Mouse (Mus musculus) embryonic facial prominence, embryonic 10.5 days (tissue): ENCODE measurements at regions not wholly inside any gene's neighbourhood (a gene's known extent, or its start where the extent isn't known, plus 50 kb on each side); places are given as distances from the start of the nearest gene placed in this dataset.

Source experiments
- DNase-seq: peaks from one replicate; pipeline ENCODE4 v3.0.0-alpha.2; 2017; ENCODE audit warnings: low spot score
- H3K27ac ChIP-seq: fragments of 300-500 bp; sonication (generic); replicated peaks from 2 replicates; pipeline ENCODE4 v1.5.1; 2016; ENCODE audit warnings: mild to moderate bottlenecking
- H3K27me3 ChIP-seq: fragments of 300-500 bp; sonication (generic); replicated peaks from 2 replicates; pipeline ENCODE4 v1.6.1; 2016; ENCODE audit warnings: low read depth, mild to moderate bottlenecking; ENCODE audit not compliant: poor library complexity, severe bottlenecking
- H3K36me3 ChIP-seq: fragments of 300-500 bp; sonication (generic); replicated peaks from 2 replicates; pipeline ENCODE4 v1.6.1; 2016; ENCODE audit warnings: mild to moderate bottlenecking, moderate library complexity
- H3K4me1 ChIP-seq: fragments of 300-500 bp; sonication (generic); 2 replicates; pipeline ENCODE4 v1.6.1; 2016
- H3K4me3 ChIP-seq: fragments of 300-500 bp; sonication (generic); 2 replicates; pipeline ENCODE4 v1.5.1; 2016; ENCODE audit warnings: mild to moderate bottlenecking, moderate library complexity
- H3K9me3 ChIP-seq: fragments of 300-500 bp; sonication (generic); 2 replicates; pipeline ENCODE4 v1.6.1; 2016; ENCODE audit warnings: mild to moderate bottlenecking
- WGBS: fragments of 180-500 bp; shearing (Covaris S2); methylation state at CpG from one replicate; pipeline ENCODE4 v1.1.7; 2016; 5-methylcytosine and 5-hydroxymethylcytosine counted together

GRCm38 (mm10) chr19:53476768-53477547 is 52.0 kb upstream of the Dusp5 start:
- H3K4me1 ChIP-seq, result peaks cover 7% of the 10 kb centered on the region
- 76% methylated on average over 14 of the region's 14 CpGs for WGBS
- H3K27ac ChIP-seq, result no peak overlapping the region
- no peak for DNase-seq
- no peaks in the 10 kb centered on the region for H3K36me3 ChIP-seq
- H3K9me3 ChIP-seq, result no peaks in the 10 kb centered on the region
- H3K4me3 ChIP-seq, result no peak overlapping the region
- no peaks in the 10 kb centered on the region for H3K27me3 ChIP-seq

- Histone ChIP-seq H3K9me3 (peaks cover 5% of the 10 kb centered on the region; the same call in 1 of the 2 replicates), H3K4me1 (no peaks in the 10 kb centered on the region), H3K36me3 (no peaks in the 10 kb centered on the region), H3K27ac (no peak overlapping the region), H3K27me3 (no peaks in the 10 kb centered on the region), H3K4me3 (no peak overlapping the region)
- no peak for DNase-seq
- WGBS, result 61% methylated on average over 7 of the region's 7 CpGs
These were observed 59.7 kb upstream of the Dusp5 start for GRCm38 (mm10) chr19:53469256-53469655.

GRCm38 (mm10) chr19:53464681-53465080 is 64.2 kb upstream of the Dusp5 start:
- DNase-seq, result no peak
- H3K27ac ChIP-seq, result no peak overlapping the region
- no peaks in the 10 kb centered on the region for H3K36me3 ChIP-seq
- H3K4me3 ChIP-seq, result no peak overlapping the region
- H3K27me3 ChIP-seq, result peaks cover 25% of the 10 kb centered on the region
- H3K4me1 ChIP-seq, result peaks cover 18% of the 10 kb centered on the region
- peaks cover 5% of the 10 kb centered on the region; the same call in 1 of the 2 replicates for H3K9me3 ChIP-seq
- 80% methylated on average over 5 of the region's 5 CpGs for WGBS

- WGBS, result 87% methylated on average over 3 of the region's 3 CpGs
- peaks cover 28% of the 10 kb centered on the region for H3K27me3 ChIP-seq
- peaks cover 5% of the 10 kb centered on the region; the same call in 1 of the 2 replicates for H3K9me3 ChIP-seq
- no peak overlapping the region for H3K4me3 ChIP-seq
- H3K36me3 ChIP-seq, result no peaks in the 10 kb centered on the region
- no peak overlapping the region for H3K27ac ChIP-seq
- DNase-seq, result no peak
- peaks cover 23% of the 10 kb centered on the region for H3K4me1 ChIP-seq
These were observed 64.8 kb upstream of the Dusp5 start for GRCm38 (mm10) chr19:53464135-53464534.

- Histone ChIP-seq H3K36me3 (no peaks in the 10 kb centered on the region), H3K4me1 (peaks cover 39% of the 10 kb centered on the region), H3K27ac (peak overlapping the region; percentile 35; the same call in 1 of the 2 replicates), H3K4me3 (peak overlapping the region; percentile 27; the same call in 1 of the 2 replicates), H3K9me3 (no peaks in the 10 kb centered on the region; the same call in 1 of the 2 replicates), H3K27me3 (peaks cover 42% of the 10 kb centered on the region)
- WGBS, result 61% methylated on average over 17 of the region's 17 CpGs
- DNase-seq, result no peak
These were observed 67.6 kb upstream of the Dusp5 start for GRCm38 (mm10) chr19:53461025-53462015.

GRCm38 (mm10) chr19:53460312-53461024 is 68.4 kb upstream of the Dusp5 start:
- Histone ChIP-seq H3K4me3 (peak overlapping the region; percentile 27), H3K27ac (no peak overlapping the region), H3K9me3 (no peaks in the 10 kb centered on the region), H3K27me3 (peaks cover 42% of the 10 kb centered on the region), H3K4me1 (peaks cover 39% of the 10 kb centered on the region), H3K36me3 (no peaks in the 10 kb centered on the region)
- 6% methylated on average over 19 of the region's 19 CpGs for WGBS
- peak; percentile 19 for DNase-seq

GRCm38 (mm10) chr19:53459407-53459788 is 69.0 kb upstream of the Smndc1 start:
- peak overlapping the region; percentile 16; the same call in 1 of the 2 replicates for H3K4me3 ChIP-seq
- peaks cover 42% of the 10 kb centered on the region for H3K27me3 ChIP-seq
- 17% methylated on average over 3 of the region's 3 CpGs for WGBS
- H3K27ac ChIP-seq, result peak overlapping the region; percentile 57
- H3K4me1 ChIP-seq, result peaks cover 39% of the 10 kb centered on the region
- no peaks in the 10 kb centered on the region for H3K36me3 ChIP-seq
- no peaks in the 10 kb centered on the region for H3K9me3 ChIP-seq
- peak; percentile 49 for DNase-seq

GRCm38 (mm10) chr19:53458770-53459406 is 68.5 kb upstream of the Smndc1 start:
- peak overlapping the region; percentile 57 for H3K27ac ChIP-seq
- DNase-seq, result peak; percentile 19
- 40% methylated on average over 10 of the region's 10 CpGs for WGBS

GRCm38 (mm10) chr19:53456681-53457080 is 66.3 kb upstream of the Smndc1 start:
- DNase-seq, result no peak
- H3K27me3 ChIP-seq, result peaks cover 37% of the 10 kb centered on the region
- no peaks in the 10 kb centered on the region for H3K36me3 ChIP-seq
- H3K27ac ChIP-seq, result no peak overlapping the region
- H3K4me1 ChIP-seq, result peaks cover 60% of the 10 kb centered on the region
- no peaks in the 10 kb centered on the region for H3K9me3 ChIP-seq
- no peak overlapping the region for H3K4me3 ChIP-seq
- WGBS, result 92% methylated on average over 5 of the region's 5 CpGs

More at GRCm38 (mm10) chr19:53458770-53459406, 68.5 kb upstream of the Smndc1 start:
- peak overlapping the region; percentile 16; the same call in 1 of the 2 replicates for H3K4me3 ChIP-seq
- no peaks in the 10 kb centered on the region for H3K36me3 ChIP-seq
- H3K27me3 ChIP-seq, result peaks cover 42% of the 10 kb centered on the region
- H3K9me3 ChIP-seq, result no peaks in the 10 kb centered on the region
- peaks cover 42% of the 10 kb centered on the region for H3K4me1 ChIP-seq

GRCm38 (mm10) chr19:53454571-53454970 is 64.2 kb upstream of the Smndc1 start:
- DNase-seq, result no peak
- Histone ChIP-seq H3K4me3 (no peak overlapping the region), H3K27me3 (peaks cover 21% of the 10 kb centered on the region), H3K27ac (no peak overlapping the region), H3K9me3 (no peaks in the 10 kb centered on the region), H3K36me3 (no peaks in the 10 kb centered on the region), H3K4me1 (peaks cover 41% of the 10 kb centered on the region)
- 88% methylated on average over 4 of the region's 4 CpGs for WGBS

- peaks cover 36% of the 10 kb centered on the region for H3K4me1 ChIP-seq
- H3K27me3 ChIP-seq, result peaks cover 18% of the 10 kb centered on the region
- no peak for DNase-seq
- H3K4me3 ChIP-seq, result no peak overlapping the region
- no peaks in the 10 kb centered on the region for H3K9me3 ChIP-seq
- WGBS, result 78% methylated on average over 3 of the region's 3 CpGs
- no peaks in the 10 kb centered on the region for H3K36me3 ChIP-seq
- H3K27ac ChIP-seq, result peak overlapping the region; percentile 24; the same call in 1 of the 2 replicates
These were observed 63.7 kb upstream of the Smndc1 start for GRCm38 (mm10) chr19:53454059-53454458.
